Mouse (Mus musculus): ENCODE measurements at regions not wholly inside any gene's neighbourhood (a gene's known extent, or its start where the extent isn't known, plus 50 kb on each side); places are given as distances from the start of the nearest gene placed in this dataset.

- no peaks in the 10 kb centered on the region for H3K27me3 ChIP-seq (ENCODE audit: control insufficient read depth, insufficient read depth, low read length)
- WGBS: 77% methylated on average over 4 of the region's 4 CpGs
- TF ChIP-seq CTCF (IDR thresholded peaks at IDR 0.05; ENCODE audit: borderline replicate concordance, insufficient read depth, low read depth, low read length) (no peak), POLR2A (IDR thresholded peaks at IDR 0.05; ENCODE audit: borderline replicate concordance, insufficient read depth, low read length) (no peak)
Measured at GRCm38 (mm10) chr4:11874586-11875264, 106.3 kb downstream of the Gm10604 start.

GRCm38 (mm10) chr4:11872036-11872435 is 109.0 kb downstream of the Gm10604 start:
- Histone ChIP-seq H3K4me3 (replicated peaks; ENCODE audit: insufficient read depth, low read depth, low read length) (no peak overlapping the region), H3K27ac (ENCODE audit: insufficient read depth, low read length) (no peak overlapping the region), H3K27me3 (ENCODE audit: control insufficient read depth, insufficient read depth, low read length) (no peaks in the 10 kb centered on the region), H3K4me1 (ENCODE audit: control insufficient read depth, insufficient read depth, low read length) (no peaks in the 10 kb centered on the region)
- WGBS: 21% methylated on average over 3 of the region's 3 CpGs
- no peak for TF ChIP-seq POLR2A (IDR thresholded peaks at IDR 0.05; ENCODE audit: borderline replicate concordance, insufficient read depth, low read length)
- TF ChIP-seq CTCF (IDR thresholded peaks at IDR 0.05; ENCODE audit: borderline replicate concordance, insufficient read depth, low read depth, low read length): no peak
- DNase-seq: no peak

More at GRCm38 (mm10) chr4:11874586-11875264, 106.3 kb downstream of the Gm10604 start:
- Histone ChIP-seq H3K4me3 (replicated peaks; ENCODE audit: insufficient read depth, low read depth, low read length) (no peak overlapping the region), H3K27ac (ENCODE audit: insufficient read depth, low read length) (no peak overlapping the region), H3K4me1 (ENCODE audit: control insufficient read depth, insufficient read depth, low read length) (no peaks in the 10 kb centered on the region)
- no peak for DNase-seq

GRCm38 (mm10) chr4:11869721-11870120 is 111.3 kb downstream of the Gm10604 start:
- TF ChIP-seq CTCF (IDR thresholded peaks at IDR 0.05; ENCODE audit: borderline replicate concordance, insufficient read depth, low read depth, low read length) (no peak), POLR2A (IDR thresholded peaks at IDR 0.05; ENCODE audit: borderline replicate concordance, insufficient read depth, low read length) (no peak)
- H3K4me1 ChIP-seq (ENCODE audit: control insufficient read depth, insufficient read depth, low read length): no peaks in the 10 kb centered on the region
- no peak for DNase-seq
- no peak overlapping the region for H3K4me3 ChIP-seq (replicated peaks; ENCODE audit: insufficient read depth, low read depth, low read length)
- 51% methylated on average over 5 of the region's 5 CpGs for WGBS
- H3K27me3 ChIP-seq (ENCODE audit: control insufficient read depth, insufficient read depth, low read length): no peaks in the 10 kb centered on the region
- no peak overlapping the region for H3K27ac ChIP-seq (ENCODE audit: insufficient read depth, low read length)

GRCm38 (mm10) chr4:11868565-11868964 is 112.5 kb downstream of the Gm10604 start:
- 92% methylated on average over 1 of the region's 1 CpGs for WGBS
- DNase-seq: no peak
- no peaks in the 10 kb centered on the region for H3K4me1 ChIP-seq (ENCODE audit: control insufficient read depth, insufficient read depth, low read length)
- no peak overlapping the region for H3K4me3 ChIP-seq (replicated peaks; ENCODE audit: insufficient read depth, low read depth, low read length)
- H3K27me3 ChIP-seq (ENCODE audit: control insufficient read depth, insufficient read depth, low read length): no peaks in the 10 kb centered on the region
- no peak overlapping the region for H3K27ac ChIP-seq (ENCODE audit: insufficient read depth, low read length)
- TF ChIP-seq CTCF (IDR thresholded peaks at IDR 0.05; ENCODE audit: borderline replicate concordance, insufficient read depth, low read depth, low read length): no peak
- TF ChIP-seq POLR2A (IDR thresholded peaks at IDR 0.05; ENCODE audit: borderline replicate concordance, insufficient read depth, low read length): no peak

Data from cerebellum, adult 2 months (tissue).